ENCODE assay signal across 23 mouse cellular contexts in genomic region chr15:32153857-32154449, GRCm38 (mm10). TPM values are rescaled to one million over a fixed set of nuclear protein-coding genes. Genes with fewer than 3 reads are reported as not detected.
DNase-seq lines count a peak whose midpoint lies in the region; ATAC-seq lines count a peak whose summit lies in the region.
"Had no signal": no experiment of that assay in that cellular context is flagged by ENCODE, and none has a peak within 500 bp of the region (broad histone marks: within the 10 kb centered on the region; RNA-seq: fewer than 3 reads in every experiment).

No protein-coding gene starts in this region.

- no peaks in the 10 kb centered on the region for H3K36me3 ChIP-seq in midbrain, embryonic 13.5 days
- H3K36me3 ChIP-seq in midbrain, embryonic 10.5 days = no peaks in the 10 kb centered on the region
- no peaks in the 10 kb centered on the region for H3K36me3 ChIP-seq in hindbrain, embryonic 13.5 days
- H3K36me3 ChIP-seq in midbrain, embryonic 16.5 days (ENCODE audit: control insufficient read depth, insufficient read depth, low read length) = no peaks in the 10 kb centered on the region
- H3K36me3 ChIP-seq in splenic B cell, adult 2 months (ENCODE audit: control insufficient read depth, insufficient read depth, low read length, poor library complexity, severe bottlenecking) = no peaks in the 10 kb centered on the region
- H3K36me3 ChIP-seq: liver, embryonic 15.5 days had no signal

- WGBS in midbrain, embryonic 13.5 days = 27% methylated on average over 11 of the region's 11 CpGs
- WGBS in midbrain, embryonic 10.5 days = 67% methylated on average over 11 of the region's 11 CpGs
- WGBS in hindbrain, embryonic 13.5 days = 46% methylated on average over 11 of the region's 11 CpGs
- WGBS in midbrain, embryonic 16.5 days = 37% methylated on average over 11 of the region's 11 CpGs

- H3K27me3 ChIP-seq in midbrain, embryonic 13.5 days = no peaks in the 10 kb centered on the region
- H3K27me3 ChIP-seq in midbrain, embryonic 10.5 days (ENCODE audit: low read depth, poor library complexity, severe bottlenecking) = no peaks in the 10 kb centered on the region
- no peaks in the 10 kb centered on the region for H3K27me3 ChIP-seq in hindbrain, embryonic 13.5 days
- no peaks in the 10 kb centered on the region for H3K27me3 ChIP-seq in midbrain, embryonic 16.5 days (ENCODE audit: control insufficient read depth, insufficient read depth, low read depth, low read length)
- no peaks in the 10 kb centered on the region for H3K27me3 ChIP-seq in splenic B cell, adult 2 months (ENCODE audit: control insufficient read depth, insufficient read depth, low read length, poor library complexity, severe bottlenecking)
- H3K27me3 ChIP-seq: liver, embryonic 15.5 days had no signal

- H3K9me3 ChIP-seq in midbrain, embryonic 13.5 days = no peaks in the 10 kb centered on the region
- H3K9me3 ChIP-seq in midbrain, embryonic 10.5 days (replicated peaks) = no peaks in the 10 kb centered on the region
- no peaks in the 10 kb centered on the region for H3K9me3 ChIP-seq in hindbrain, embryonic 13.5 days
- no peaks in the 10 kb centered on the region for H3K9me3 ChIP-seq in midbrain, embryonic 16.5 days (replicated peaks; ENCODE audit: control insufficient read depth, low read length, poor library complexity, severe bottlenecking)
- H3K9me3 ChIP-seq: liver, embryonic 15.5 days had no signal

- no peak overlapping the region for H3K4me2 ChIP-seq in midbrain, embryonic 13.5 days (replicated peaks)
- H3K4me2 ChIP-seq in hindbrain, embryonic 13.5 days = no peak overlapping the region
- H3K4me2 ChIP-seq in midbrain, embryonic 16.5 days (ENCODE audit: low read length) = no peak overlapping the region
- H3K4me2 ChIP-seq: heart, embryonic 11.5 days; liver, embryonic 15.5 days had no signal

- no peak for DNase-seq in midbrain, embryonic 10.5 days (ENCODE audit: low spot score)
- peak; percentile 17 for DNase-seq in splenic B cell, adult 2 months (ENCODE audit: low read depth, low spot score)
- no peak for DNase-seq in ovary, postnatal 14 days (ENCODE audit: low spot score)
- DNase-seq in urinary bladder, postnatal 4 days (ENCODE audit: low spot score in 2 of 2) = no peak
- DNase-seq: adrenal gland, adult 2 months; cerebellum, adult 11 months; cerebellum, postnatal 25 days; gastrocnemius, postnatal 10 days; heart, postnatal 14 days; lung, postnatal 36 days; thymus, postnatal 14 days had no signal

- ATAC-seq in midbrain, embryonic 13.5 days = peak; percentile 78
- ATAC-seq in hindbrain, embryonic 13.5 days (ENCODE audit: low FRiP score) = peak; percentile 70
- peak; percentile 71 for ATAC-seq in midbrain, embryonic 16.5 days

- H3K4me3 ChIP-seq in midbrain, embryonic 13.5 days (replicated peaks) = no peak overlapping the region
- H3K4me3 ChIP-seq in midbrain, embryonic 10.5 days = no peak overlapping the region
- no peak overlapping the region for H3K4me3 ChIP-seq in hindbrain, embryonic 13.5 days
- H3K4me3 ChIP-seq in midbrain, embryonic 16.5 days (ENCODE audit: low read depth, low read length) = no peak overlapping the region
- H3K4me3 ChIP-seq: erythroblast, embryonic 14.5 days; liver, embryonic 15.5 days had no signal

- no peak overlapping the region for H3K27ac ChIP-seq in midbrain, embryonic 13.5 days
- no peak overlapping the region for H3K27ac ChIP-seq in midbrain, embryonic 10.5 days (replicated peaks)
- H3K27ac ChIP-seq in hindbrain, embryonic 13.5 days = no peak overlapping the region
- no peak overlapping the region for H3K27ac ChIP-seq in midbrain, embryonic 16.5 days (ENCODE audit: low read length)
- H3K27ac ChIP-seq: liver, embryonic 15.5 days had no signal

- no peak overlapping the region for H3K9ac ChIP-seq in midbrain, embryonic 13.5 days (replicated peaks)
- no peak overlapping the region for H3K9ac ChIP-seq in hindbrain, embryonic 13.5 days
- H3K9ac ChIP-seq in midbrain, embryonic 16.5 days (ENCODE audit: low read depth, low read length) = no peak overlapping the region
- H3K9ac ChIP-seq: liver, embryonic 15.5 days had no signal

- peaks cover 9% of the 10 kb centered on the region for H3K4me1 ChIP-seq in midbrain, embryonic 13.5 days (replicated peaks)
- H3K4me1 ChIP-seq in midbrain, embryonic 10.5 days = peaks cover 7% of the 10 kb centered on the region
- H3K4me1 ChIP-seq in hindbrain, embryonic 13.5 days (replicated peaks) = peaks cover 16% of the 10 kb centered on the region
- H3K4me1 ChIP-seq in midbrain, embryonic 16.5 days (ENCODE audit: control insufficient read depth, insufficient read depth, low read length) = 0 out of 2 replicates have a peak, but pooled peaks cover 2% of the 10 kb centered on the region
- H3K4me1 ChIP-seq: liver, embryonic 15.5 days had no signal

RNA-seq across cellular contexts. Expression of gene Tas2r119, which starts 23.1 kb away (rescaled TPM):
- polyA plus RNA-seq in midbrain, embryonic 13.5 days (2015; fragmentation: Nextera tagmentation; extraction: Ambion mirVana) = not detected in 2 replicates
- polyA plus RNA-seq in midbrain, embryonic 10.5 days (2016; fragmentation: Nextera tagmentation; extraction: Ambion mirVana) = not detected in 2 replicates
- polyA plus RNA-seq in hindbrain, embryonic 13.5 days (2015; fragmentation: Nextera tagmentation; extraction: Ambion mirVana) = not detected in 2 replicates
- polyA plus RNA-seq in midbrain, embryonic 16.5 days (2015; fragmentation: Nextera tagmentation; extraction: Ambion mirVana) = not detected in 2 replicates
- polyA plus RNA-seq: adrenal gland, adult 2 months; embryonic facial prominence, embryonic 11.5 days; erythroblast, embryonic 14.5 days; forebrain, embryonic 16.5 days; heart, embryonic 11.5 days; intestine, embryonic 14.5 days; kidney, embryonic 14.5 days; large intestine, adult 2 months; liver, embryonic 15.5 days; stomach, embryonic 16.5 days had no signal
